Mouse (Mus musculus) hindbrain, embryonic 12.5 days (tissue): ENCODE measurements around the gene Ccdc157. TPM values are rescaled to one million over a fixed set of nuclear protein-coding genes. Genes with fewer than 3 reads are reported as not detected.
A peak's percentile ranks its signal among the peaks of the same experiment; 100 is the strongest.
"Not testable (repeated sequence)": the region's sequence is repeated elsewhere in the genome, so short reads cannot be mapped to it uniquely, and the experiment has no call there.

Experiments
- ATAC-seq: fragments of 200-750 bp; cut with Nextera tagmentation; 2 replicates; pipeline ENCODE4 v1.8.0; 2017; ENCODE audit warnings: moderate TSS enrichment; ENCODE audit not compliant: low FRiP score
- H3K27ac ChIP-seq: fragments of 300-500 bp; sonication (generic); 2 replicates; pipeline ENCODE4 v1.5.1; 2016; ENCODE audit warnings: mild to moderate bottlenecking
- H3K27me3 ChIP-seq: fragments of 300-500 bp; sonication (generic); 2 replicates; pipeline ENCODE4 v1.6.1; 2016; ENCODE audit warnings: mild to moderate bottlenecking
- H3K36me3 ChIP-seq: fragments of 300-500 bp; sonication (generic); 2 replicates; pipeline ENCODE4 v1.6.1; 2016; ENCODE audit warnings: mild to moderate bottlenecking
- H3K4me1 ChIP-seq: fragments of 300-500 bp; sonication (generic); 2 replicates; pipeline ENCODE4 v1.6.1; 2016
- H3K4me2 ChIP-seq: fragments of 300-500 bp; sonication (generic); replicated peaks from 2 replicates; pipeline ENCODE4 v1.6.1; 2016; ENCODE audit warnings: mild to moderate bottlenecking
- H3K4me3 ChIP-seq: fragments of 300-500 bp; sonication (generic); 2 replicates; pipeline ENCODE4 v1.5.1; 2016; ENCODE audit warnings: mild to moderate bottlenecking
- H3K9ac ChIP-seq: fragments of 300-500 bp; sonication (generic); 2 replicates; pipeline ENCODE4 v1.6.1; 2016; ENCODE audit warnings: mild to moderate bottlenecking, moderate library complexity
- H3K9me3 ChIP-seq: fragments of 300-500 bp; sonication (generic); replicated peaks from 2 replicates; pipeline ENCODE4 v1.6.1; 2016; ENCODE audit warnings: mild to moderate bottlenecking
- WGBS: fragments of 180-500 bp; shearing (Covaris S2); methylation state at CpG from one replicate; pipeline ENCODE4 v1.1.7; 2016; 5-methylcytosine and 5-hydroxymethylcytosine counted together
- polyA plus RNA-seq: library from polyadenylated mRNA; unstranded; fragments of >200 nt; fragmentation: Nextera tagmentation; extraction: Ambion mirVana; gene quantifications from 2 replicates; pipeline ENCODE4 v1.2.1, GENCODE M21; 2016

Gene Ccdc157
- polyA plus RNA-seq, 1 experiment from 2014 or later = 9.6 TPM

DNA sequence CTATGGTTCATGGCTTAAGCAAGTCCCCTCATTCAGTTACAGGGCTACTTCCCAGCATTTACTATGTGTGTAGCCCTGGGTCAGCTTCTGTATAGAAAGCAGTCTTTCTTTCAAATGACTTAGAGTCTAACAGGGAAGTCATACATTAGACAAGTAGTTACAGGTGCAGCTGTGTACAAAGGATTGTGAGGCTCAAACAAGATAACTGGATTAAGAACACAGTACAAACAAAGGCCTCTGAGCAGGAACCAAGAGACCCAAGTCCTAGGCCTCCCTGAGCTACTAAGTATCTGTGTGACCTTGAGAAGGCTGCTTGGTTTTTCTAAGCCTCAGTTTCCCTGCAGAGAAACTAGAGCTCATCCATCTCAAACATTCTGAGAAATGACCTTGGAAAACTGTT is 33.3 kb upstream of the Ccdc157 start:
- H3K36me3 ChIP-seq = no peaks in the 10 kb centered on the region
- no peak overlapping the region for H3K4me3 ChIP-seq
- no peaks in the 10 kb centered on the region for H3K9me3 ChIP-seq
- H3K4me2 ChIP-seq = no peak overlapping the region
- no peaks in the 10 kb centered on the region for H3K27me3 ChIP-seq
- peaks cover 6% of the 10 kb centered on the region; the same call in 1 of the 2 replicates for H3K4me1 ChIP-seq
- H3K27ac ChIP-seq = no peak overlapping the region
- H3K9ac ChIP-seq = no peak overlapping the region
- ATAC-seq = no peak

- H3K27ac ChIP-seq = no peak overlapping the region
- H3K4me1 ChIP-seq = peaks cover 9% of the 10 kb centered on the region
- no peak overlapping the region for H3K4me2 ChIP-seq
- ATAC-seq = no peak
- H3K4me3 ChIP-seq = no peak overlapping the region
- no peaks in the 10 kb centered on the region for H3K36me3 ChIP-seq
- H3K9me3 ChIP-seq = no peaks in the 10 kb centered on the region
- 86% methylated on average over 3 of the region's 3 CpGs for WGBS
- H3K9ac ChIP-seq = no peak overlapping the region
- H3K27me3 ChIP-seq = no peaks in the 10 kb centered on the region
Observed at GRCm38 (mm10) chr11:4192757-4193156, 32.7 kb upstream of the Ccdc157 start.

DNA sequence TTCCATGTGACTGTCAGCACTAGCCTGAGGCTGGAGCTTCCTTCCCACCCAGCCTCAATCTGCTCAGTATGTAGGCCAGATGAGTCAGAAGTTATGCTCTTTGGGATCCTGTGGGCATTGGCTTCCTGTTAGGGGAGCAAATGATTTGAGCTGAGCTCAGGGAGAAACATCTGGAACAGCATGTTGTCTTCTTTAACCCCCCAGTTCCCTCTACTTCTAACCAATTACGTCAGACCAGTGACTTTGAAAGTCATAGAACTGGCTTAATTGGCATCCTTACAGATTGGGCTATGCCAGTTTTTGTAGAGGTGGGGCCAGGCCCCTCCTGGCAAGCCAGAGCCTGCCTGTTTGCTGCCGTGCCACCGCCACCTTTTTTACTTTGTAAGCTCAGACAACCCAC is 30.6 kb upstream of the Ccdc157 start:
- ATAC-seq = no peak
- no peaks in the 10 kb centered on the region for H3K9me3 ChIP-seq
- H3K27ac ChIP-seq = no peak overlapping the region
- H3K27me3 ChIP-seq = no peaks in the 10 kb centered on the region
- H3K9ac ChIP-seq = no peak overlapping the region
- WGBS = 79% methylated on average over 3 of the region's 3 CpGs
- H3K36me3 ChIP-seq = no peaks in the 10 kb centered on the region
- no peak overlapping the region for H3K4me2 ChIP-seq
- peaks cover 17% of the 10 kb centered on the region for H3K4me1 ChIP-seq
- no peak overlapping the region for H3K4me3 ChIP-seq

DNA sequence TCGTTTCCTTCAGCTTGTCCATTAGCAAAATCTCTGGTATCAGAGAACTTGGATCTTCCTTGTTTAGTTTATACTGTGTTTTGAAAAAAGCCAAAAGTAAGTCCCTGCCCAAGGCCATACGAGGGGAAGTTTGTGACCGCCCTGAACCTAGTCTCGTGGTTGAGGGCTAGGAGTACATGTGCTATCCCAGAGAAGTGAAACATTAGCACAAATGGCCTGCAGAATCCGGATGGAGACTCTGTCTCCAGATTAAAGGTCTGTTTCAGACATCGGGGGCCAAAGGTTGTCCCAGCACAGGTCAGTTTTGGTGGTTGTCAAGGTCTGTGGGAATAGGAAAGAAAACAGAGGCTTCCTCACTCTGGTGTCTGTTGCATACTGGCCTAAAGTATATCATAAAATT is 29.1 kb upstream of the Ccdc157 start:
- H3K9me3 ChIP-seq = no peaks in the 10 kb centered on the region
- H3K36me3 ChIP-seq = no peaks in the 10 kb centered on the region
- H3K27ac ChIP-seq = no peak overlapping the region
- ATAC-seq = no peak
- H3K4me2 ChIP-seq = no peak overlapping the region
- no peak overlapping the region for H3K9ac ChIP-seq
- WGBS = 91% methylated on average over 6 of the region's 6 CpGs
- no peaks in the 10 kb centered on the region for H3K27me3 ChIP-seq
- H3K4me3 ChIP-seq = no peak overlapping the region
- peaks cover 17% of the 10 kb centered on the region for H3K4me1 ChIP-seq

- peak overlapping the region; percentile 86 for H3K9ac ChIP-seq
- 17% methylated on average over 9 of the region's 9 CpGs for WGBS
- ATAC-seq = no peak; the same call in 1 of the 2 replicates
- H3K27me3 ChIP-seq = no peaks in the 10 kb centered on the region
- peak overlapping the region; percentile 89 for H3K4me2 ChIP-seq
- H3K4me1 ChIP-seq = peaks cover 17% of the 10 kb centered on the region
- H3K9me3 ChIP-seq = no peaks in the 10 kb centered on the region
- peak overlapping the region; percentile 82 for H3K4me3 ChIP-seq
- H3K36me3 ChIP-seq = peaks cover 9% of the 10 kb centered on the region; the same call in 1 of the 2 replicates
- no peak overlapping the region for H3K27ac ChIP-seq
Observed at GRCm38 (mm10) chr11:4187318-4187700, 27.2 kb upstream of the Ccdc157 start.

GRCm38 (mm10) chr11:4186486-4187317 is 26.6 kb upstream of the Ccdc157 start, which contains the start of gene Tbc1d10a:
Tbc1d10a (plus strand) TSS chr11:4186789.
- Histone ChIP-seq H3K4me3 (peak within 1 kb of the TSS; percentile 82), H3K9me3 (no peaks in the 10 kb centered on the region), H3K36me3 (peaks cover 14% of the 10 kb centered on the region), H3K4me1 (peaks cover 17% of the 10 kb centered on the region), H3K4me2 (peak within 1 kb of the TSS; percentile 89), H3K27me3 (no peaks in the 10 kb centered on the region), H3K27ac (peak within 1 kb of the TSS; percentile 75), H3K9ac (peak within 1 kb of the TSS; percentile 86)
- ATAC-seq = peak; percentile 99
- WGBS = 1% methylated on average over 68 of the region's 71 CpGs

DNA sequence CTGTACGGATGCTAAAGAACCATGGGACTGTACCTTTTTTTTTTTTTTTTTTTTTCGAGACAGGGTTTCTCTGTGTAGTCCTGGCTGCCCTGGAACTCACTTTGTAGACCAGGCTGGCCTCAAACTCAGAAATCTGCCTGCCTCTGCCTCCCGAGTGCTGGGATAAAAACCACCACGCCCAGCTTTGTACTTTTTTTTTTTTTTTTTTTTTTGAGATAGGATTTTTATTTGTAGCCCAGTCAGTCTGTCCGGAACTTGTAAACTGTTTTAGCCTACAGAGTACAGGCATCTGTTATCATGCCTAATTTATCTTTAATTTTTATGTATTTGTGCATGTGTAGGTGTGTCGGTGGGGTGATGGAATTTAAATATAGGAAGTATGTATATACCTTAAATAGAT is 25.4 kb upstream of the Ccdc157 start:
- 96% methylated on average over 6 of the region's 6 CpGs for WGBS
- H3K9ac ChIP-seq, ATAC-seq, H3K27me3 ChIP-seq, H3K9me3 ChIP-seq, H3K27ac ChIP-seq, H3K4me2 ChIP-seq, H3K4me3 ChIP-seq: not testable (repeated sequence)
- Histone ChIP-seq H3K36me3 (peaks cover 27% of the 10 kb centered on the region), H3K4me1 (peaks cover 14% of the 10 kb centered on the region)

GRCm38 (mm10) chr11:4184251-4184952 is 24.3 kb upstream of the Ccdc157 start:
- no peak overlapping the region for H3K9ac ChIP-seq
- WGBS = 78% methylated on average over 4 of the region's 4 CpGs

GRCm38 (mm10) chr11:4183511-4183910 is 23.4 kb upstream of the Ccdc157 start:
- Histone ChIP-seq H3K4me2 (no peak overlapping the region), H3K9ac (no peak overlapping the region), H3K4me3 (no peak overlapping the region), H3K4me1 (peaks cover 11% of the 10 kb centered on the region), H3K27me3 (no peaks in the 10 kb centered on the region), H3K36me3 (peaks cover 46% of the 10 kb centered on the region), H3K27ac (no peak overlapping the region; the same call in 1 of the 2 replicates), H3K9me3 (no peaks in the 10 kb centered on the region)
- ATAC-seq = no peak

More at GRCm38 (mm10) chr11:4184251-4184952, 24.3 kb upstream of the Ccdc157 start:
- Histone ChIP-seq H3K9me3 (no peaks in the 10 kb centered on the region), H3K36me3 (peaks cover 37% of the 10 kb centered on the region), H3K4me2 (no peak overlapping the region), H3K4me1 (peaks cover 11% of the 10 kb centered on the region), H3K4me3 (no peak overlapping the region), H3K27ac (no peak overlapping the region), H3K27me3 (no peaks in the 10 kb centered on the region)
- no peak for ATAC-seq

DNA sequence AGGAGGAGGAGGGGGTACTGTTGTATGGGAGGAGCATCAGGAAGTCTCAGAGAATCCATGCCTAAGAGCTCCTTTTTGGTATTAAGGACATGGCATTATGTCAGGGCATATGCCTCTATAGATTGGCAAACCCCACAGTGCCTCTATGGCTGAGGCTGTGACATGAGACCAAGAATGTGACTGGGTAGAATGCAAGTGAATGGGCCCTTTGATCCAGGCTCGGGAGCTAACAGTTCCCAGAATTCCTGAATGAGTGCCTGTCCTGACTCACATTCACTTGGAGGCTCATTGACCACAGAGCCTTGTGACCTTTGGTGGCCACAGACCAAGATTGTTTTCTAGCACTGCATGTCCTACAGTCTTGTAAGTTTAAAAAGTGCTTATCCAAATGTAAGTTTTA is 22.0 kb upstream of the Ccdc157 start:
- H3K4me2 ChIP-seq = no peak overlapping the region
- no peaks in the 10 kb centered on the region for H3K27me3 ChIP-seq
- H3K27ac ChIP-seq = no peak overlapping the region
- ATAC-seq = no peak
- H3K9ac ChIP-seq = no peak overlapping the region
- peaks cover under 1% of the 10 kb centered on the region for H3K4me1 ChIP-seq
- peaks cover 61% of the 10 kb centered on the region for H3K36me3 ChIP-seq
- no peak overlapping the region for H3K4me3 ChIP-seq
- WGBS = 14% methylated on average over 1 of the region's 1 CpGs
- no peaks in the 10 kb centered on the region for H3K9me3 ChIP-seq

- no peak overlapping the region for H3K4me3 ChIP-seq
- no peak overlapping the region for H3K27ac ChIP-seq
- WGBS = 87% methylated on average over 4 of the region's 4 CpGs
- peaks cover 99% of the 10 kb centered on the region for H3K36me3 ChIP-seq
- H3K4me2 ChIP-seq = no peak overlapping the region
- ATAC-seq = no peak
- no peaks in the 10 kb centered on the region for H3K27me3 ChIP-seq
- no peaks in the 10 kb centered on the region for H3K4me1 ChIP-seq
- H3K9me3 ChIP-seq = no peaks in the 10 kb centered on the region
- no peak overlapping the region for H3K9ac ChIP-seq
Observed at GRCm38 (mm10) chr11:4177716-4178115, 17.6 kb upstream of the Ccdc157 start.

GRCm38 (mm10) chr11:4174586-4174985 is 14.5 kb upstream of the Ccdc157 start:
- H3K36me3 ChIP-seq = peaks cover 100% of the 10 kb centered on the region
- H3K4me2 ChIP-seq = no peak overlapping the region
- no peak for ATAC-seq
- H3K27ac ChIP-seq = no peak overlapping the region
- no peak overlapping the region for H3K4me3 ChIP-seq
- H3K4me1 ChIP-seq = no peaks in the 10 kb centered on the region
- H3K9me3 ChIP-seq = no peaks in the 10 kb centered on the region
- WGBS = 86% methylated on average over 5 of the region's 5 CpGs
- no peaks in the 10 kb centered on the region for H3K27me3 ChIP-seq
- no peak overlapping the region for H3K9ac ChIP-seq
